Mouse (Mus musculus) embryonic facial prominence, embryonic 11.5 days (tissue): Measurements from ENCODE around the gene Sppl2a. TPM values are rescaled to one million over a fixed set of nuclear protein-coding genes. Genes with fewer than 3 reads are reported as not detected.

ENCODE experiments used
- ATAC-seq: fragments of 200-750 bp; cut with Nextera tagmentation; replicated peaks from 2 replicates; pipeline ENCODE4 v1.8.0; 2017; ENCODE audit warnings: low read depth; ENCODE audit not compliant: insufficient number of reproducible peaks, low FRiP score, low TSS enrichment
- DNase-seq: peaks from one replicate; pipeline ENCODE4 v3.0.0-alpha.2; 2015; ENCODE audit warnings: low spot score
- H3K27ac ChIP-seq: fragments of 300-500 bp; sonication (generic); replicated peaks from 2 replicates; pipeline ENCODE4 v1.5.1; 2014; ENCODE audit warnings: mild to moderate bottlenecking, low read depth, low read length, control low read depth
- H3K27me3 ChIP-seq: fragments of 300-500 bp; sonication (generic); 2 replicates; pipeline ENCODE4 v1.6.1; 2014; ENCODE audit warnings: mild to moderate bottlenecking, low read length, moderate library complexity, mixed read lengths; ENCODE audit not compliant: control insufficient read depth, insufficient read depth
- H3K36me3 ChIP-seq: fragments of 300-500 bp; sonication (generic); replicated peaks from 2 replicates; pipeline ENCODE4 v1.6.1; 2014; ENCODE audit warnings: low read depth, mild to moderate bottlenecking, low read length, moderate library complexity, mixed read lengths; ENCODE audit not compliant: control insufficient read depth, insufficient read depth
- H3K4me1 ChIP-seq: fragments of 300-500 bp; sonication (generic); 2 replicates; pipeline ENCODE4 v1.6.1; 2014; ENCODE audit warnings: low read length, mixed read lengths; ENCODE audit not compliant: control insufficient read depth, insufficient read depth
- H3K4me2 ChIP-seq: fragments of 300-500 bp; sonication (generic); 2 replicates; pipeline ENCODE4 v1.6.1; 2014; ENCODE audit warnings: low read depth, mild to moderate bottlenecking, control low read depth, low read length, moderate library complexity
- H3K4me3 ChIP-seq: fragments of 300-500 bp; sonication (generic); 2 replicates; pipeline ENCODE4 v1.5.1; 2014; ENCODE audit warnings: low read depth, low read length, control low read depth
- H3K9ac ChIP-seq: fragments of 300-500 bp; sonication (generic); replicated peaks from 2 replicates; pipeline ENCODE4 v1.6.1; 2014; ENCODE audit warnings: mild to moderate bottlenecking, control low read depth, low read length
- H3K9me3 ChIP-seq: fragments of 300-500 bp; sonication (generic); replicated peaks from 2 replicates; pipeline ENCODE4 v1.6.1; 2016; ENCODE audit warnings: mild to moderate bottlenecking, low read length, inconsistent platforms, mixed read lengths; ENCODE audit not compliant: control insufficient read depth
- WGBS: fragments of 180-500 bp; shearing (Covaris S2); extraction: QIAGEN DNeasy Blood & Tissue Kit; methylation state at CpG from one replicate; pipeline ENCODE4 v1.1.7; 2014; 5-methylcytosine and 5-hydroxymethylcytosine counted together
- polyA plus RNA-seq: library from polyadenylated mRNA; unstranded; fragments of >200 nt; fragmentation: Nextera tagmentation; extraction: Ambion mirVana; gene quantifications from 2 replicates; pipeline ENCODE4 v1.2.1, GENCODE M21; 2014

Gene Sppl2a
- polyA plus RNA-seq, 1 experiment from 2014 or later: 32.0 TPM

DNA sequence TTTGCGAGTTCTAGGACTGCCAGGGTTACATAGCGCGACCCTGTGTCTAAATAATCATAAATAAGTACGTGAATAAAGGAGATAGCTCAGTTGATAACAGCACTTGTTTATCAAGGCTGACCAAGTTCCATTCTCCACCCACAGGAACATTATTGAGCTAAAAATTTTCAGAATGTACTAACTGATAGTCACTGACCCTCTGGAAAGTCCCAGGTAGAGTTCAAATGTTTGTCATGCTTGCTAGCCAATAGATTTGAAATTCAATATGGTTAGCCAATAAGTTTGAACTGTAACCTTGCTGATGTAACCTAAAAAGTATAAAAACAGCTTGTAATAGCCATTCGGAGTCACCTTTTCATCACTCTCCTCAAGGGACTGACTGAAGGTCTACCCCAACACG is 4.4 kb downstream of the Sppl2a start:
- ATAC-seq: no peak

DNA sequence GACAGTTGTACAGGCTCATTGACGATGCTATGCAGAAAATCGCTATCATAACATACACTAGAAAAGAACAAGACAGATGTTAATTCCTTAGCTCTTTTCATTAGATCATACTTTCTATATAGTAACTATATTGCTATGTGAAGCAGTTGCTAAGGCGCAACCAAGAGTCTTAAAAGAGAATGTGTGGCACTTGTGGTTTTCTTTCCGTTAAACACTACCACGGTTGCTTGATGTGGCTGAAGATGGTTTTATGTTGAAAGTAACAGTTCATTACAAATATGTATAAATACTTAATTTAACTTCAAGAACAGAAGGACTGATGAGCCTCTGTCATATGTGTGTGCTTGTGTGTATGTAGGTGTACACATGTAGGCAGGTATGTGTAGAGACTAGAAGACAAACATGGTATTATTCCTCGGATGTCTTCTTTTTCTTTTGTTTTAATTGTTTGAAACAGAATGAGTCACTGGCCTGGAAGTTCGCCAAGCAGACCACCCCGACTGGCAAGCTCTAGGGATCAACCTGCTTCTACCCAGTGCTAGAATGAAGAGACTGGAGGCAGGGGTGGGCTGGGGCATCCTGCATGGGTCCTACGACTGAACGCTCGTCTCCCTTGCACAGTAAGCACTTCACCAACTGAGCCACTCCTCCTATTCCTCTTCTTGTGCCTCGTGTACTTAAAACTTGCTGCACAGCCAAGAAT is 12.5 kb downstream of the Sppl2a start:
- Histone ChIP-seq H3K4me1 (no peaks in the 10 kb centered on the region), H3K27me3 (no peaks in the 10 kb centered on the region), H3K9me3 (no peaks in the 10 kb centered on the region), H3K36me3 (peaks cover 4% of the 10 kb centered on the region; the same call in 1 of the 2 replicates), H3K9ac (no peak overlapping the region), H3K27ac (no peak overlapping the region), H3K4me2 (no peak overlapping the region), H3K4me3 (no peak overlapping the region)
- ATAC-seq (no peak), DNase-seq (no peak)
- 88% methylated on average over 12 of the region's 12 CpGs for WGBS

More for the DNA sequence above, 4.4 kb downstream of the Sppl2a start:
- H3K4me2 ChIP-seq: no peak overlapping the region
- no peaks in the 10 kb centered on the region for H3K4me1 ChIP-seq
- H3K36me3 ChIP-seq: no peaks in the 10 kb centered on the region
- no peak overlapping the region for H3K9ac ChIP-seq
- WGBS: 86% methylated on average over 6 of the region's 6 CpGs
- no peak overlapping the region for H3K27ac ChIP-seq
- no peak for DNase-seq
- no peak overlapping the region for H3K4me3 ChIP-seq
- no peaks in the 10 kb centered on the region for H3K9me3 ChIP-seq
- H3K27me3 ChIP-seq: no peaks in the 10 kb centered on the region

DNA sequence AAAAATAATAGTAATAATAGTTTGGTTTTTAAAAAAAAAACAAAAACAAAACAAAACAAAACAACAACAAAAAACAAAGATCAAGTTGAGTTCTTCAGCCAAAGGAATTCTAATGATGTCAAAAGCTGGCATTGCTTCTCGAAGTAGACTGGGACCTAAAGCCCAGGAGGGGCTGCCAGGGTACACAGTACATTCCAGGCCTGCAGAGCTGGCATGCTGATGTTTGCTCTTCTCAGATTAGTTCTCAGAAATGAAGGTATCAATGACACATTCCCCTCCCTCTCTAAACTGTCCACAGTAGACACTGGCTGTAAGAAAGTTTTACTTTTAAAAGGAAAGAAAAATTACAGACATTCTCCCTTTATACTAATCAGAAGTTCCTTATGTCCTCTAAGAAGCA is 16.8 kb downstream of the Sppl2a start:
- ATAC-seq (no peak), DNase-seq (no peak)
- WGBS: 74% methylated on average over 1 of the region's 1 CpGs
- H3K4me1 ChIP-seq: no peaks in the 10 kb centered on the region
- H3K9ac ChIP-seq: no peak overlapping the region
- no peak overlapping the region for H3K4me2 ChIP-seq
- H3K9me3 ChIP-seq: no peaks in the 10 kb centered on the region
- no peak overlapping the region for H3K4me3 ChIP-seq
- H3K27me3 ChIP-seq: no peaks in the 10 kb centered on the region
- no peaks in the 10 kb centered on the region for H3K36me3 ChIP-seq
- no peak overlapping the region for H3K27ac ChIP-seq

DNA sequence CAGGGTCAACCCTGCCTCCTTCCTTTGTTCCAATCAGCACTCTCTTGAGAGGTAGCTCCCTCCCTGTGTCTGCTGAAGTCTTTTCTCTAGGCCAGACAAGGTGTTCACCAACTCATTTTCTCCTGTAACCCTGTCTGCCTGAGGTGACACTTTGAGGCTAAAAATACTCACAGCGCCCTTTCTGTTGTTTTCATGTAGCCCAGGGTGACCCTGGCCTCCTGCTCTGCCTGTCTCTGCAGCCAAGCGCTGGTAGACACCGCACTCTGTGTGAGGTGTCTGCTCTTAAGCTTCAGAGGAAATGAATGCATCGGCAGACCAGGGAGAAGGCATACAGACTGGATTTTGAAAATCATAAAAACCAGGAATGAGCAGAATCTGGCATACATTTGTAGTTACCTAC is 18.9 kb downstream of the Sppl2a start:
- ATAC-seq (no peak), DNase-seq (no peak)
- no peaks in the 10 kb centered on the region for H3K36me3 ChIP-seq
- H3K4me3 ChIP-seq: no peak overlapping the region
- H3K9me3 ChIP-seq: no peaks in the 10 kb centered on the region
- no peaks in the 10 kb centered on the region for H3K27me3 ChIP-seq
- H3K27ac ChIP-seq: no peak overlapping the region
- H3K4me1 ChIP-seq: no peaks in the 10 kb centered on the region
- WGBS: 42% methylated on average over 4 of the region's 4 CpGs
- no peak overlapping the region for H3K4me2 ChIP-seq
- H3K9ac ChIP-seq: no peak overlapping the region

DNA sequence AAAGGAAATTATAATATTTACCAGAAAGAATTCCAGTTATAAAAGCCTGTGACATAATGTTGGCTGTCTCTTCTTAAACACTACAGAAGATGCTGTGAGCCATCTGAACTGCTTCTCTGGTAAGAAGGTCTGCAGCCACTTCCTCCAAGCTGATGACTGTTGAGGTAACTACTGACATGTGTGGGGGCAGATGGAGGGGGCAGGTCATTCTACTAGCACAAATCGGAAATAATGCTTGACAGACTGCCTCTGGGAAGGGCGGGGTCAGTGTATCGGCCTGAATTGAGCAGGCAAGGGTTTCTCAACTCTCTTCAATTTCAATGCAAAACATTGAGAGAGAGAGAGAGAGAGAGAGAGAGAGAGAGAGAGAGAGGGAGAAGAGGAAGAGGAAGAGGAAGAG is 28.9 kb downstream of the Sppl2a start:
- DNase-seq (peak; percentile 28), ATAC-seq (no peak)
- Histone ChIP-seq H3K36me3 (no peaks in the 10 kb centered on the region), H3K4me2 (no peak overlapping the region), H3K9me3 (no peaks in the 10 kb centered on the region), H3K9ac (no peak overlapping the region), H3K27me3 (no peaks in the 10 kb centered on the region), H3K4me3 (no peak overlapping the region), H3K27ac (no peak overlapping the region), H3K4me1 (no peaks in the 10 kb centered on the region)
- WGBS: 46% methylated on average over 3 of the region's 3 CpGs

DNA sequence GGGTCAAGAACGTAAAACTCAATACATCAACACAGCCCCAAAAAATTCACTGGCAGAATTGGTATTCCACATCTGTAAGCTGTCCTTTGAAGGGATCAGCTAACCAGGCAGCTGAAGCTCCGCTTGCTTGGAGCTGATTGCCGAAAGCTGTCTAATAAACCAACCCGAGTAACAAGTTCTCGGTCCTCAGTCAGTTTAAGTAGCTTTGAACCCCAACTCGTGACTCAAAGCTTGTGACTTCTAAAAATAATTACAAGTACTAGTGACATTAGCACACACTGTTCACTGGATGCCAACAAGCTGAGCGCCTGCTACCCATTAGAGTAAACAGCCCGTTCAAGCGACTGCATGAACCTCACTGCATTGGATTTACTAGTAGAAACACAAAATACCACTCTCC is 35.5 kb downstream of the Sppl2a start:
- Histone ChIP-seq H3K9me3 (no peaks in the 10 kb centered on the region), H3K9ac (no peak overlapping the region), H3K27me3 (no peaks in the 10 kb centered on the region), H3K27ac (no peak overlapping the region), H3K4me3 (no peak overlapping the region), H3K36me3 (no peaks in the 10 kb centered on the region), H3K4me1 (no peaks in the 10 kb centered on the region), H3K4me2 (no peak overlapping the region)
- WGBS: 86% methylated on average over 9 of the region's 9 CpGs
- DNase-seq: no peak
- ATAC-seq: no peak

- WGBS: 88% methylated on average over 6 of the region's 6 CpGs
- Histone ChIP-seq H3K9ac (no peak overlapping the region), H3K4me1 (no peaks in the 10 kb centered on the region), H3K4me3 (no peak overlapping the region), H3K27ac (no peak overlapping the region), H3K9me3 (no peaks in the 10 kb centered on the region), H3K27me3 (no peaks in the 10 kb centered on the region), H3K36me3 (no peaks in the 10 kb centered on the region), H3K4me2 (no peak overlapping the region)
- no peak for ATAC-seq
- DNase-seq: no peak
Measured at GRCm38 (mm10) chr2:126896941-126897340, 36.1 kb downstream of the Sppl2a start.

- no peak overlapping the region for H3K4me3 ChIP-seq
- H3K36me3 ChIP-seq: no peaks in the 10 kb centered on the region
- H3K27ac ChIP-seq: no peak overlapping the region
- DNase-seq (no peak), ATAC-seq (no peak)
- no peaks in the 10 kb centered on the region for H3K9me3 ChIP-seq
- no peak overlapping the region for H3K9ac ChIP-seq
- no peak overlapping the region for H3K4me2 ChIP-seq
- H3K4me1 ChIP-seq: no peaks in the 10 kb centered on the region
- H3K27me3 ChIP-seq: no peaks in the 10 kb centered on the region
- 89% methylated on average over 3 of the region's 3 CpGs for WGBS
Measured at GRCm38 (mm10) chr2:126894245-126894644, 38.8 kb downstream of the Sppl2a start.
